Mouse (Mus musculus) heart, postnatal 0 days (tissue): ENCODE results near the gene Gm765. TPM values are rescaled to one million over a fixed set of nuclear protein-coding genes. Genes with fewer than 3 reads are reported as not detected.
A peak's percentile ranks its signal among the peaks of the same experiment; 100 is the strongest.

Source experiments
- ATAC-seq: fragments of 200-750 bp; cut with Nextera tagmentation; 2 replicates; pipeline ENCODE4 v1.8.0; 2017; ENCODE audit warnings: low read depth, moderate number of reproducible peaks, moderate library complexity; ENCODE audit not compliant: insufficient read depth
- DNase-seq: peaks from one replicate; pipeline ENCODE4 v3.0.0-alpha.2; 2016; ENCODE audit warnings: low spot score
- H3K27ac ChIP-seq: fragments of 300-500 bp; sonication (generic); 2 replicates; pipeline ENCODE4 v1.5.1; 2014; ENCODE audit warnings: low read depth, mild to moderate bottlenecking
- H3K27me3 ChIP-seq: fragments of 300-500 bp; sonication (generic); 2 replicates; pipeline ENCODE4 v1.6.1; 2014; ENCODE audit warnings: low read length, mixed read lengths; ENCODE audit not compliant: control insufficient read depth, insufficient read depth
- H3K36me3 ChIP-seq: fragments of 300-500 bp; sonication (generic); replicated peaks from 2 replicates; pipeline ENCODE4 v1.6.1; 2014; ENCODE audit warnings: low read length, mixed read lengths; ENCODE audit not compliant: control insufficient read depth, insufficient read depth
- H3K4me1 ChIP-seq: fragments of 300-500 bp; sonication (generic); 2 replicates; pipeline ENCODE4 v1.6.1; 2014; ENCODE audit warnings: antibody characterized with exemption; ENCODE audit not compliant: control insufficient read depth, insufficient read depth
- H3K4me2 ChIP-seq: fragments of 300-500 bp; sonication (generic); 2 replicates; pipeline ENCODE4 v1.6.1; 2014; ENCODE audit warnings: low read depth, mild to moderate bottlenecking, low read length, moderate library complexity
- H3K4me3 ChIP-seq: fragments of 300-500 bp; sonication (generic); 2 replicates; pipeline ENCODE4 v1.5.1; 2014; ENCODE audit warnings: low read depth, low read length
- H3K9ac ChIP-seq: fragments of 300-500 bp; sonication (generic); replicated peaks from 2 replicates; pipeline ENCODE4 v1.6.1; 2014; ENCODE audit warnings: low read depth, low read length, mixed read lengths
- H3K9me3 ChIP-seq: fragments of 300-500 bp; sonication (generic); replicated peaks from 2 replicates; pipeline ENCODE4 v1.6.1; 2016; ENCODE audit warnings: low read length; ENCODE audit not compliant: control insufficient read depth
- CTCF ChIP-seq: IDR thresholded peaks from 2 replicates; pipeline ENCODE4 v1.5.1; 2016; ENCODE audit warnings: antibody characterized with exemption, control low read depth, low read depth
- EP300 ChIP-seq: IDR thresholded peaks from 2 replicates; pipeline ENCODE4 v1.6.1; 2016; ENCODE audit warnings: antibody characterized with exemption, low read depth
- WGBS: fragments of 180-500 bp; shearing (Covaris S2); extraction: QIAGEN DNeasy Blood & Tissue Kit; methylation state at CpG from one replicate; pipeline ENCODE4 v1.1.7; 2014; 5-methylcytosine and 5-hydroxymethylcytosine counted together
- polyA plus RNA-seq: library from polyadenylated mRNA; unstranded; fragments of >200 nt; fragmentation: Nextera tagmentation; extraction: Ambion mirVana; gene quantifications from 2 replicates; pipeline ENCODE4 v1.2.1, GENCODE M21; 2015
- total RNA-seq: library from RNA; depleted of rRNA; stranded (reverse); fragments of >200 nt; gene quantifications from 2 replicates; pipeline ENCODE4 v1.2.3, GENCODE M21; 2014; ENCODE audit warnings: low replicate concordance

The Gm765 gene
- total and polyA plus RNA-seq, 2 experiments from 2014 or later = not detected

- Histone ChIP-seq H3K27ac (no peak overlapping the region), H3K27me3 (no peaks in the 10 kb centered on the region), H3K9me3 (no peaks in the 10 kb centered on the region), H3K9ac (no peak overlapping the region), H3K4me3 (no peak overlapping the region), H3K4me2 (no peak overlapping the region), H3K36me3 (no peaks in the 10 kb centered on the region), H3K4me1 (no peaks in the 10 kb centered on the region)
- TF ChIP-seq CTCF = no peak
- TF ChIP-seq EP300 = no peak
- WGBS = 42% methylated on average over 3 of the region's 3 CpGs
- DNase-seq (no peak), ATAC-seq (no peak)
Measured at GRCm38 (mm10) chr6:98288316-98288715, 54.2 kb downstream of the Gm765 start.

GRCm38 (mm10) chr6:98287521-98287920, 55.0 kb downstream of the Gm765 start:
- Histone ChIP-seq H3K9me3 (no peaks in the 10 kb centered on the region), H3K4me1 (no peaks in the 10 kb centered on the region), H3K27me3 (no peaks in the 10 kb centered on the region), H3K4me3 (no peak overlapping the region), H3K9ac (no peak overlapping the region), H3K27ac (no peak overlapping the region), H3K36me3 (no peaks in the 10 kb centered on the region), H3K4me2 (no peak overlapping the region)
- DNase-seq (no peak), ATAC-seq (no peak)
- 74% methylated on average over 6 of the region's 6 CpGs for WGBS
- TF ChIP-seq EP300 = no peak
- TF ChIP-seq CTCF = no peak

- no peaks in the 10 kb centered on the region for H3K27me3 ChIP-seq
- no peak overlapping the region for H3K4me3 ChIP-seq
- no peaks in the 10 kb centered on the region for H3K36me3 ChIP-seq
- 62% methylated on average over 2 of the region's 2 CpGs for WGBS
- H3K4me2 ChIP-seq = no peak overlapping the region
- no peaks in the 10 kb centered on the region for H3K9me3 ChIP-seq
- H3K9ac ChIP-seq = no peak overlapping the region
- no peak overlapping the region for H3K27ac ChIP-seq
- H3K4me1 ChIP-seq = no peaks in the 10 kb centered on the region
- ATAC-seq = no peak
- TF ChIP-seq EP300 (no peak), CTCF (no peak)
- DNase-seq = no peak
Measured at GRCm38 (mm10) chr6:98285190-98285589, 57.4 kb downstream of the Gm765 start.

GRCm38 (mm10) chr6:98282791-98283190, 59.8 kb downstream of the Gm765 start:
- Histone ChIP-seq H3K9me3 (no peaks in the 10 kb centered on the region), H3K36me3 (no peaks in the 10 kb centered on the region), H3K4me1 (no peaks in the 10 kb centered on the region), H3K4me3 (no peak overlapping the region), H3K4me2 (no peak overlapping the region), H3K27ac (no peak overlapping the region), H3K9ac (no peak overlapping the region), H3K27me3 (no peaks in the 10 kb centered on the region)
- WGBS = 75% methylated on average over 4 of the region's 4 CpGs
- DNase-seq = no peak
- no peak for ATAC-seq
- TF ChIP-seq CTCF (no peak), EP300 (no peak)

GRCm38 (mm10) chr6:98271553-98271952, 71.0 kb downstream of the Gm765 start:
- Histone ChIP-seq H3K4me2 (no peak overlapping the region), H3K4me1 (no peaks in the 10 kb centered on the region), H3K9ac (no peak overlapping the region), H3K9me3 (no peaks in the 10 kb centered on the region), H3K27me3 (no peaks in the 10 kb centered on the region), H3K4me3 (no peak overlapping the region), H3K27ac (no peak overlapping the region), H3K36me3 (no peaks in the 10 kb centered on the region)
- ATAC-seq = no peak
- peak; percentile 73 for TF ChIP-seq CTCF
- TF ChIP-seq EP300 = no peak
- 90% methylated on average over 1 of the region's 1 CpGs for WGBS
- DNase-seq = no peak

- Histone ChIP-seq H3K4me1 (no peaks in the 10 kb centered on the region), H3K4me3 (no peak overlapping the region), H3K27ac (no peak overlapping the region), H3K36me3 (no peaks in the 10 kb centered on the region), H3K9ac (no peak overlapping the region), H3K9me3 (0 out of 2 replicates have a peak, but pooled peaks cover 4% of the 10 kb centered on the region), H3K27me3 (no peaks in the 10 kb centered on the region), H3K4me2 (no peak overlapping the region)
- ATAC-seq (no peak), DNase-seq (no peak)
- 42% methylated on average over 2 of the region's 2 CpGs for WGBS
- TF ChIP-seq EP300 (no peak), CTCF (no peak)
Measured at GRCm38 (mm10) chr6:98262961-98263360, 79.6 kb downstream of the Gm765 start.
